Mouse (Mus musculus): Measurements from ENCODE around the gene Znrf3.

- TF ChIP-seq CTCF (IDR thresholded peaks at IDR 0.05; ENCODE audit: low read depth, low read length) (no peak), GATA1 (IDR thresholded peaks at IDR 0.05; ENCODE audit: borderline replicate concordance, low read length) (no peak), TAL1 (conservative IDR thresholded peaks at IDR 0.05; ENCODE audit: low read depth, low read length) (no peak)
These were observed 97.6 kb downstream of the Znrf3 start for GRCm38 (mm10) chr11:5346845-5347640.

Data from G1E (cell line).